Mouse (Mus musculus): Measurements from ENCODE around the gene 4930595M18Rik. TPM values are rescaled to one million over a fixed set of nuclear protein-coding genes. Genes with fewer than 3 reads are reported as not detected.

The 4930595M18Rik gene
- total RNA-seq (2015; ENCODE audit: low replicate concordance) (not detected in 2 replicates), total RNA-seq (2017; ENCODE audit: low replicate concordance) (not detected in 2 replicates)

DNA sequence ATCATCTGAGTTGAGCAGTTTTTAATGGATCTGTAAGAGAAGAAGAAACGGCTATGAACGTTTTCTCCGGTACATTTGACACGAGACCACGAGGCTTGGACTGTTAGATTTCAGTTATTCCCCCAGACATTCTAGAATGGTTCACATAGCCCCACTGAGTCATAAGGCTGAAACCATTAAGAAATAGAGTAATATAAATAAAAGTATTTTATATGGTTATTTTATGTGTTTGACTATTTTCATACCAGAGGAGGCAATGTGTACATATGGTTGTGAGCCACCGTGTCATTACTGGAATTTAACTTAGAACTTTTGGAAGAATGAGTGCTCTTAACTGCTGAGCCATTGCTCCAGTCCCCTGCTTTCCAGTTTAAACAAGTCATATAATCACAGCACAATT lies at the start of gene 4930595M18Rik:
Gene 4930595M18Rik (minus strand): TSS at position 101 of the 400 bp plus-strand sequence.
- no peak for ATAC-seq (replicated peaks; ENCODE audit: low FRiP score, poor library complexity, severe bottlenecking)

DNA sequence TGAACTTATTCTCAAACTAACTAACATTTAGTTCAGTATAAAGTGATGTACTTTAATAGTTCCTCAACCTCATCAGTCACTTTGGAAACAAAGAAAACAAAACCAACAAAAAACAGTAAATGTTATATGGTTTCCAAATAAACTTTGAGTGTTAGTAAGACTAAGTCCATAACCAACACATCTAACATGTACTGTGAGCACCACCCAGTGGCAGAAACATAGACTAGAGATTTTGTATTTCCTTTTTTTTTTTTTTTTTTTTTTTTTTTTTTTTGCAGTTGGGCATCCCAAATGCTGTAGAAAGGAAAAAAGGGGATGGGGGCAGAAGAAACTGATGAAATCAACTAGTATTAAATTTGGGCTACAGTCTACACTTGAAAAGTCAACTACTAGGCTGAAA lies 14.6 kb upstream of the 4930595M18Rik start:
- no peak for ATAC-seq (replicated peaks; ENCODE audit: low FRiP score, poor library complexity, severe bottlenecking)

All from erythroid progenitor cell, adult 5-6 weeks (primary cell).